Mouse (Mus musculus) liver, embryonic 14.5 days (tissue): Measurements from ENCODE around the gene Nes. TPM values are rescaled to one million over a fixed set of nuclear protein-coding genes. Genes with fewer than 3 reads are reported as not detected.

Experiments used
- ATAC-seq: fragments of 200-750 bp; cut with Nextera tagmentation; 2 replicates; pipeline ENCODE4 v1.8.0; 2017; ENCODE audit warnings: moderate number of reproducible peaks, mild to moderate bottlenecking, moderate library complexity; ENCODE audit not compliant: insufficient read depth
- DNase-seq, 3 experiments: peaks; one replicate each; pipeline ENCODE4 v3.0.0-alpha.2; 2012 to 2013; ENCODE audit warnings: low read depth in 3 of 3, low spot score in 3 of 3
- H3K27ac ChIP-seq: fragments of 300-500 bp; sonication (generic); 2 replicates; pipeline ENCODE4 v1.5.1; 2014; ENCODE audit warnings: moderate library complexity, mild to moderate bottlenecking, control low read depth, inconsistent platforms
- H3K27me3 ChIP-seq: fragments of 300-500 bp; sonication (generic); 2 replicates; pipeline ENCODE4 v1.6.1; 2014; ENCODE audit warnings: mild to moderate bottlenecking, low read length, moderate library complexity; ENCODE audit not compliant: control insufficient read depth, insufficient read depth
- H3K36me3 ChIP-seq: fragments of 300-500 bp; sonication (generic); replicated peaks from 2 replicates; pipeline ENCODE4 v1.6.1; 2014; ENCODE audit warnings: low read depth; ENCODE audit not compliant: control insufficient read depth, insufficient read depth
- H3K4me1 ChIP-seq, 2 experiments: fragments of 200-500 bp in 1 of 2; fragments of 300-500 bp in 1 of 2; sonication (generic) in 1 of 2; replicated peaks; 2 replicates each; pipeline ENCODE4 v1.6.1; 2012 to 2014; ENCODE audit warnings: antibody characterized with exemption in 1 of 2, inconsistent platforms in 1 of 2, low read length in 1 of 2; ENCODE audit not compliant: control insufficient read depth in 2 of 2, insufficient read depth in 2 of 2
- H3K4me2 ChIP-seq: fragments of 300-500 bp; sonication (generic); 2 replicates; pipeline ENCODE4 v1.6.1; 2014; ENCODE audit warnings: low read depth, mild to moderate bottlenecking, control low read depth, moderate library complexity
- H3K4me3 ChIP-seq, 2 experiments: fragments of 200-500 bp in 1 of 2; fragments of 300-500 bp in 1 of 2; sonication (generic) in 1 of 2; 2 replicates each; pipeline ENCODE4 v1.5.1; 2012 to 2014; ENCODE audit warnings: low read depth in 2 of 2, low read length in 2 of 2, mild to moderate bottlenecking in 2 of 2, control low read depth in 1 of 2, inconsistent platforms in 1 of 2, moderate library complexity in 1 of 2; ENCODE audit not compliant: insufficient read depth in 1 of 2
- H3K9ac ChIP-seq: fragments of 300-500 bp; sonication (generic); replicated peaks from 2 replicates; pipeline ENCODE4 v1.6.1; 2014; ENCODE audit warnings: mild to moderate bottlenecking, control low read depth, moderate library complexity
- H3K9me3 ChIP-seq: fragments of 300-500 bp; sonication (generic); 2 replicates; pipeline ENCODE4 v1.6.1; 2016; ENCODE audit warnings: low read length, mixed read lengths; ENCODE audit not compliant: control insufficient read depth
- CTCF ChIP-seq: IDR thresholded peaks from 2 replicates; pipeline ENCODE4 v1.5.1; 2016; ENCODE audit warnings: antibody characterized with exemption, low read depth, control low read depth
- EP300 ChIP-seq: IDR thresholded peaks from 2 replicates; pipeline ENCODE4 v1.6.1; 2016; ENCODE audit warnings: antibody characterized with exemption, low read depth
- WGBS: fragments of 180-500 bp; shearing (Covaris S2); extraction: QIAGEN DNeasy Blood & Tissue Kit; methylation state at CpG from one replicate; pipeline ENCODE4 v1.1.7; 2014; ENCODE audit not compliant: insufficient replicate concordance; 5-methylcytosine and 5-hydroxymethylcytosine counted together
- polyA plus RNA-seq, 2 experiments: library from polyadenylated mRNA; depleted of rRNA in 1 of 2; stranded (reverse) in 1 of 2; unstranded in 1 of 2; fragments of >200 nt; fragmentation: Nextera tagmentation in 1 of 2; extraction: Ambion mirVana in 1 of 2; gene quantifications; 2 replicates each; pipeline versions ENCODE4 v1.2.1 to v1.2.3; 2012 to 2014

Nes gene
- polyA plus RNA-seq, 2 experiments, result 0.83 to 1.1 TPM

GRCm38 (mm10) chr3:87946541-87946860 lies 24.4 kb upstream of the Nes start:
- H3K9ac ChIP-seq, result no peak overlapping the region
- no peak overlapping the region for H3K4me3 ChIP-seq
- H3K4me1 ChIP-seq, result no peaks in the 10 kb centered on the region
- H3K27ac ChIP-seq, result no peak overlapping the region
- H3K9me3 ChIP-seq, result no peaks in the 10 kb centered on the region
- no peak for TF ChIP-seq CTCF
- no peak for TF ChIP-seq EP300
- H3K4me2 ChIP-seq, result no peak overlapping the region
- DNase-seq, result no peak
- peaks cover 11% of the 10 kb centered on the region for H3K36me3 ChIP-seq
- 12% methylated on average over 1 of the region's 1 CpGs for WGBS
- H3K27me3 ChIP-seq, result peaks cover 61% of the 10 kb centered on the region
- no peak for ATAC-seq

DNA sequence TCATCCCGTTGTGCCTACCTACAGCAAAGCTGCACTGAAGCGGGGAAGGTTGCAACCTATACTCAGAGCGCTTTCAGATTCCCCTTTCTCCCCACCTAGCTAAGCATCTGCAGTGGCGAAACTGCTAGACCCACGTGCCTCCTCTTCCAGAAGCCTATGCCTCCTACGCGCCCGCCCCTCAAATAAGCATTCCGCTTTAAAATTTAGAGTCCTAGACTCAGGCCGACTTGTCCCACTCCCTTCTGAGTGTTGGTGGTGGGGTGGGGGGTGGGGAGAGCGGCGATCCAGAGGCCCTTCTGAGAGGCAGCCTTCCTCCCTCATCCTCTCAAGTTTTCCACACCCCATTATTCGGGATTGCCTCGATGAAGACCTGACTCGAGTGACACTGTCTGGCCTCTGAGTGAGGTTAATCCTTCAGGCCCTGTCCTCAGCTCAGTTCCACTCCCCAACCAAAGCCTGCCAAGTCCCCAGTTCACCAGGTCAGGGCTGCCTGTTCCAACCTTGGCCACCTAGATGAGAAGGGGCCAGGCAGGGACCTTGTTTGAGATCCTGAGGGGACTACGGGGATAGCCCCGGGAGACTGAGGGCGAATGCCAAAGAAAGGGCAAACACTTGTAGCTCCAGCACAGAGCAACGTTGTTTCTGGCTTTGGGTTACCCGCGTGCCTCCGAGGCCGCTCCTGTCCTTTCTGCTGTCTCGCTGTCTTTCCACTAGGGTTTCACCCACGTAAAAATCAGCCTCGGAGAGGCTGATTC lies 23.6 kb upstream of the Nes start:
- peaks cover 4% of the 10 kb centered on the region for H3K36me3 ChIP-seq
- H3K27me3 ChIP-seq, result peaks cover 68% of the 10 kb centered on the region
- H3K4me2 ChIP-seq, result peak overlapping the region; percentile 34; the same call in 1 of the 2 replicates
- H3K9ac ChIP-seq, result no peak overlapping the region
- WGBS, result 3% methylated on average over 26 of the region's 26 CpGs
- no peaks in the 10 kb centered on the region for H3K4me1 ChIP-seq
- DNase-seq (no peak), ATAC-seq (no peak)
- no peaks in the 10 kb centered on the region for H3K9me3 ChIP-seq
- H3K27ac ChIP-seq, result no peak overlapping the region
- H3K4me3 ChIP-seq, result no peak overlapping the region
- TF ChIP-seq CTCF (no peak), EP300 (no peak)

DNA sequence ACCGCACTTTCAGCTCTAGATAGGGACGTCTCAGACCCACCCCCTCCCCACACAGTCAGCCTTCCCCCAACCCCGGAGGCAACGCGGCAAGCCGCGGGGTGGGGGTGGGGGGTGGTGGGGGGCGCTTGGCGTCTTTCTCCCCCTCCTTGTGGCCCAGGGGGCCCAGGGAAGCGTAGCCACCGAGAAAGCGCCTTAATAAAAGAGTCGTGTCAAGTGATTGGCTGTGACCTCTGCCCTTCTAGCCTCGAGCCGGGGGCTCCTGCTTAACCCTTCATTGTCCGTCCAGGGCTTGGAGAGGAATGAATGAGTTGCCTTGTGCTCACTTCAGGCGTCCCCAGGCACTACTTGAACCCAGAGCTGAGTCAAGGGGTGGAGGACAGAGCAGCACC lies 23.1 kb upstream of the Nes start:
- peaks cover 74% of the 10 kb centered on the region for H3K27me3 ChIP-seq
- ATAC-seq (no peak), DNase-seq (no peak)
- under 1% methylated on average over 16 of the region's 17 CpGs for WGBS
- no peaks in the 10 kb centered on the region for H3K4me1 ChIP-seq
- TF ChIP-seq EP300 (no peak), CTCF (no peak)
- H3K9me3 ChIP-seq, result no peaks in the 10 kb centered on the region
- H3K4me2 ChIP-seq, result peak overlapping the region; percentile 34; the same call in 1 of the 2 replicates
- H3K36me3 ChIP-seq, result no peaks in the 10 kb centered on the region
- H3K9ac ChIP-seq, result no peak overlapping the region
- no peak overlapping the region for H3K4me3 ChIP-seq
- no peak overlapping the region for H3K27ac ChIP-seq

GRCm38 (mm10) chr3:87948378-87949265 lies 22.3 kb upstream of the Nes start, which contains the start of gene Crabp2:
TSS of gene Crabp2 (plus strand) at chr3:87948666.
- H3K4me3 ChIP-seq, result no peak within 1 kb of the TSS
- TF ChIP-seq CTCF (no peak), EP300 (no peak)
- H3K27ac ChIP-seq, result no peak within 1 kb of the TSS
- no peak within 1 kb of the TSS for H3K9ac ChIP-seq
- peaks cover 82% of the 10 kb centered on the region for H3K27me3 ChIP-seq
- H3K9me3 ChIP-seq, result no peaks in the 10 kb centered on the region
- no peaks in the 10 kb centered on the region for H3K4me1 ChIP-seq
- DNase-seq (no peak), ATAC-seq (no peak)
- H3K4me2 ChIP-seq, result peak within 1 kb of the TSS; percentile 34; the same call in 1 of the 2 replicates
- 3% methylated on average over 35 of the region's 35 CpGs for WGBS
- no peaks in the 10 kb centered on the region for H3K36me3 ChIP-seq
